Mouse (Mus musculus): ENCODE results near the gene Gm5108. TPM values are rescaled to one million over a fixed set of nuclear protein-coding genes. Genes with fewer than 3 reads are reported as not detected.

Gene Gm5108
- polyA plus RNA-seq, 1 experiment from 2014 or later: not detected

- no peaks in the 10 kb centered on the region for H3K4me1 ChIP-seq
- no peak for ATAC-seq (replicated peaks)
- no peak overlapping the region for H3K27ac ChIP-seq
- H3K4me2 ChIP-seq: no peak overlapping the region
- no peak overlapping the region for H3K9ac ChIP-seq
- no peaks in the 10 kb centered on the region for H3K27me3 ChIP-seq (replicated peaks)
- WGBS: 82% methylated on average over 7 of the region's 7 CpGs
- no peak overlapping the region for H3K4me3 ChIP-seq
- H3K9me3 ChIP-seq: no peaks in the 10 kb centered on the region
- H3K36me3 ChIP-seq (replicated peaks): no peaks in the 10 kb centered on the region
Observed at GRCm38 (mm10) chr5:67961708-67962629, 20.5 kb downstream of the Gm5108 start.

GRCm38 (mm10) chr5:67969536-67969935 is 28.1 kb downstream of the Gm5108 start:
- no peak overlapping the region for H3K4me2 ChIP-seq
- H3K9me3 ChIP-seq: no peaks in the 10 kb centered on the region
- H3K9ac ChIP-seq: no peak overlapping the region
- H3K27me3 ChIP-seq (replicated peaks): no peaks in the 10 kb centered on the region
- no peak overlapping the region for H3K27ac ChIP-seq
- WGBS: 49% methylated on average over 7 of the region's 7 CpGs
- ATAC-seq (replicated peaks): peak; percentile 58
- no peaks in the 10 kb centered on the region for H3K36me3 ChIP-seq (replicated peaks)
- no peak overlapping the region for H3K4me3 ChIP-seq
- no peaks in the 10 kb centered on the region for H3K4me1 ChIP-seq

- 41% methylated on average over 3 of the region's 3 CpGs for WGBS
- Histone ChIP-seq H3K9me3 (no peaks in the 10 kb centered on the region), H3K27me3 (replicated peaks) (no peaks in the 10 kb centered on the region), H3K4me3 (no peak overlapping the region), H3K4me2 (no peak overlapping the region), H3K27ac (no peak overlapping the region), H3K9ac (no peak overlapping the region), H3K4me1 (no peaks in the 10 kb centered on the region), H3K36me3 (replicated peaks) (no peaks in the 10 kb centered on the region)
- no peak for ATAC-seq (replicated peaks)
Observed at GRCm38 (mm10) chr5:67981946-67982526, 40.6 kb downstream of the Gm5108 start.

- no peak overlapping the region for H3K4me3 ChIP-seq
- H3K9me3 ChIP-seq: no peaks in the 10 kb centered on the region
- H3K4me1 ChIP-seq: no peaks in the 10 kb centered on the region
- H3K9ac ChIP-seq: no peak overlapping the region
- no peak for ATAC-seq (replicated peaks)
- no peaks in the 10 kb centered on the region for H3K27me3 ChIP-seq (replicated peaks)
- no peak overlapping the region for H3K4me2 ChIP-seq
- H3K36me3 ChIP-seq (replicated peaks): no peaks in the 10 kb centered on the region
- H3K27ac ChIP-seq: no peak overlapping the region
Observed at GRCm38 (mm10) chr5:67990426-67990825, 49.0 kb downstream of the Gm5108 start.

GRCm38 (mm10) chr5:68002611-68003010 is 61.1 kb downstream of the Gm5108 start:
- H3K4me1 ChIP-seq: no peaks in the 10 kb centered on the region
- H3K36me3 ChIP-seq (replicated peaks): no peaks in the 10 kb centered on the region
- no peak overlapping the region for H3K4me3 ChIP-seq
- no peak overlapping the region for H3K27ac ChIP-seq
- H3K9ac ChIP-seq: no peak overlapping the region
- H3K4me2 ChIP-seq: no peak overlapping the region
- H3K27me3 ChIP-seq (replicated peaks): 0 out of 2 replicates have a peak, but pooled peaks cover 4% of the 10 kb centered on the region
- ATAC-seq (replicated peaks): no peak
- no peaks in the 10 kb centered on the region for H3K9me3 ChIP-seq
- 92% methylated on average over 6 of the region's 6 CpGs for WGBS

GRCm38 (mm10) chr5:68003904-68004303 is 62.4 kb downstream of the Gm5108 start:
- Histone ChIP-seq H3K4me3 (no peak overlapping the region), H3K4me1 (no peaks in the 10 kb centered on the region)
- 7% methylated on average over 2 of the region's 2 CpGs for WGBS

GRCm38 (mm10) chr5:68004419-68004818 is 63.0 kb downstream of the Gm5108 start:
- no peaks in the 10 kb centered on the region for H3K9me3 ChIP-seq
- H3K9ac ChIP-seq: no peak overlapping the region
- 0 out of 2 replicates have a peak, but pooled peaks cover 4% of the 10 kb centered on the region for H3K27me3 ChIP-seq (replicated peaks)
- H3K36me3 ChIP-seq (replicated peaks): no peaks in the 10 kb centered on the region
- H3K4me3 ChIP-seq: no peak overlapping the region
- H3K4me1 ChIP-seq: no peaks in the 10 kb centered on the region
- H3K27ac ChIP-seq: no peak overlapping the region
- no peak overlapping the region for H3K4me2 ChIP-seq
- WGBS: 40% methylated on average over 2 of the region's 2 CpGs
- no peak for ATAC-seq (replicated peaks)

More at GRCm38 (mm10) chr5:68003904-68004303, 62.4 kb downstream of the Gm5108 start:
- H3K4me2 ChIP-seq: no peak overlapping the region
- H3K27me3 ChIP-seq (replicated peaks): 0 out of 2 replicates have a peak, but pooled peaks cover 4% of the 10 kb centered on the region
- no peaks in the 10 kb centered on the region for H3K36me3 ChIP-seq (replicated peaks)
- H3K27ac ChIP-seq: no peak overlapping the region
- H3K9ac ChIP-seq: no peak overlapping the region
- ATAC-seq (replicated peaks): no peak
- no peaks in the 10 kb centered on the region for H3K9me3 ChIP-seq

GRCm38 (mm10) chr5:68007074-68007473 is 65.6 kb downstream of the Gm5108 start:
- H3K36me3 ChIP-seq (replicated peaks): no peaks in the 10 kb centered on the region
- no peak overlapping the region for H3K4me3 ChIP-seq
- WGBS: 86% methylated on average over 4 of the region's 4 CpGs
- no peak overlapping the region for H3K4me2 ChIP-seq
- ATAC-seq (replicated peaks): no peak
- H3K27me3 ChIP-seq (replicated peaks): no peaks in the 10 kb centered on the region
- H3K4me1 ChIP-seq: no peaks in the 10 kb centered on the region
- H3K9me3 ChIP-seq: no peaks in the 10 kb centered on the region
- no peak overlapping the region for H3K27ac ChIP-seq
- H3K9ac ChIP-seq: no peak overlapping the region

- Histone ChIP-seq H3K27me3 (replicated peaks) (no peaks in the 10 kb centered on the region), H3K27ac (no peak overlapping the region), H3K4me2 (no peak overlapping the region), H3K4me1 (no peaks in the 10 kb centered on the region), H3K4me3 (no peak overlapping the region), H3K9me3 (no peaks in the 10 kb centered on the region), H3K36me3 (replicated peaks) (no peaks in the 10 kb centered on the region), H3K9ac (no peak overlapping the region)
- 73% methylated on average over 3 of the region's 3 CpGs for WGBS
- no peak for ATAC-seq (replicated peaks)
Observed at GRCm38 (mm10) chr5:68011569-68011968, 70.1 kb downstream of the Gm5108 start.

- 0 out of 2 replicates have a peak, but pooled peaks have one; percentile 33 for ATAC-seq (replicated peaks)
- Histone ChIP-seq H3K4me1 (no peaks in the 10 kb centered on the region), H3K27me3 (replicated peaks) (no peaks in the 10 kb centered on the region), H3K27ac (no peak overlapping the region), H3K9ac (no peak overlapping the region), H3K9me3 (no peaks in the 10 kb centered on the region), H3K4me3 (no peak overlapping the region), H3K4me2 (no peak overlapping the region), H3K36me3 (replicated peaks) (no peaks in the 10 kb centered on the region)
- 20% methylated on average over 4 of the region's 4 CpGs for WGBS
Observed at GRCm38 (mm10) chr5:68012618-68013017, 71.1 kb downstream of the Gm5108 start.

GRCm38 (mm10) chr5:68020870-68021269 is 79.4 kb downstream of the Gm5108 start:
- H3K9ac ChIP-seq: no peak overlapping the region
- H3K36me3 ChIP-seq (replicated peaks): no peaks in the 10 kb centered on the region
- no peak overlapping the region for H3K4me2 ChIP-seq
- H3K4me1 ChIP-seq: no peaks in the 10 kb centered on the region
- no peak for ATAC-seq (replicated peaks)
- WGBS: 85% methylated on average over 2 of the region's 2 CpGs
- no peak overlapping the region for H3K27ac ChIP-seq
- no peaks in the 10 kb centered on the region for H3K9me3 ChIP-seq
- H3K27me3 ChIP-seq (replicated peaks): no peaks in the 10 kb centered on the region
- H3K4me3 ChIP-seq: no peak overlapping the region
